Mouse (Mus musculus) midbrain, embryonic 13.5 days (tissue): ENCODE results near the gene Ppp1r9b. TPM values are rescaled to one million over a fixed set of nuclear protein-coding genes. Genes with fewer than 3 reads are reported as not detected.
"Not testable (repeated sequence)": the region's sequence is repeated elsewhere in the genome, so short reads cannot be mapped to it uniquely, and the experiment has no call there.

Experiments
- ATAC-seq: fragments of 200-750 bp; cut with Nextera tagmentation; 2 replicates; pipeline ENCODE4 v1.8.0; 2017; ENCODE audit warnings: mild to moderate bottlenecking, moderate TSS enrichment, moderate library complexity
- H3K27ac ChIP-seq: fragments of 300-500 bp; sonication (generic); 2 replicates; pipeline ENCODE4 v1.5.1; 2015; ENCODE audit warnings: inconsistent platforms, mild to moderate bottlenecking, moderate library complexity
- H3K27me3 ChIP-seq: fragments of 300-500 bp; sonication (generic); 2 replicates; pipeline ENCODE4 v1.6.1; 2015; ENCODE audit warnings: mild to moderate bottlenecking, inconsistent platforms
- H3K36me3 ChIP-seq: fragments of 300-500 bp; sonication (generic); 2 replicates; pipeline ENCODE4 v1.6.1; 2015; ENCODE audit warnings: mild to moderate bottlenecking, inconsistent platforms
- H3K4me1 ChIP-seq: fragments of 300-500 bp; sonication (generic); replicated peaks from 2 replicates; pipeline ENCODE4 v1.6.1; 2015; ENCODE audit warnings: inconsistent platforms
- H3K4me2 ChIP-seq: fragments of 300-500 bp; sonication (generic); replicated peaks from 2 replicates; pipeline ENCODE4 v1.6.1; 2015; ENCODE audit warnings: moderate library complexity, mild to moderate bottlenecking, inconsistent platforms
- H3K4me3 ChIP-seq: fragments of 300-500 bp; sonication (generic); replicated peaks from 2 replicates; pipeline ENCODE4 v1.5.1; 2015; ENCODE audit warnings: mild to moderate bottlenecking, inconsistent platforms
- H3K9ac ChIP-seq: fragments of 300-500 bp; sonication (generic); replicated peaks from 2 replicates; pipeline ENCODE4 v1.6.1; 2015; ENCODE audit warnings: mild to moderate bottlenecking, inconsistent platforms
- H3K9me3 ChIP-seq: fragments of 300-500 bp; sonication (generic); 2 replicates; pipeline ENCODE4 v1.6.1; 2016; ENCODE audit warnings: mild to moderate bottlenecking, inconsistent platforms
- WGBS: fragments of 180-500 bp; shearing (Covaris S2); methylation state at CpG from one replicate; pipeline ENCODE4 v1.1.7; 2015; 5-methylcytosine and 5-hydroxymethylcytosine counted together
- polyA plus RNA-seq: library from polyadenylated mRNA; unstranded; fragments of >200 nt; fragmentation: Nextera tagmentation; extraction: Ambion mirVana; gene quantifications from 2 replicates; pipeline ENCODE4 v1.2.1, GENCODE M21; 2015

Ppp1r9b gene
- polyA plus RNA-seq, 1 experiment from 2014 or later, result 17.8 TPM

GRCm38 (mm10) chr11:94962534-94963101, 28.2 kb upstream of the Ppp1r9b start:
- Histone ChIP-seq H3K9ac (no peak overlapping the region), H3K4me1 (peaks cover 7% of the 10 kb centered on the region), H3K4me3 (no peak overlapping the region), H3K9me3 (no peaks in the 10 kb centered on the region), H3K27ac (no peak overlapping the region), H3K4me2 (no peak overlapping the region), H3K36me3 (no peaks in the 10 kb centered on the region), H3K27me3 (no peaks in the 10 kb centered on the region)
- WGBS, result 81% methylated on average over 5 of the region's 5 CpGs
- ATAC-seq, result no peak

GRCm38 (mm10) chr11:94967419-94967818, 23.4 kb upstream of the Ppp1r9b start, which contains the start of gene Hils1:
Hils1 (plus strand) TSS chr11:94967593.
- no peaks in the 10 kb centered on the region for H3K36me3 ChIP-seq
- ATAC-seq, result no peak
- no peak within 1 kb of the TSS for H3K4me3 ChIP-seq
- H3K4me1 ChIP-seq, result peaks cover 7% of the 10 kb centered on the region
- H3K9me3 ChIP-seq, result no peaks in the 10 kb centered on the region
- H3K27ac ChIP-seq, result no peak within 1 kb of the TSS
- no peak within 1 kb of the TSS for H3K9ac ChIP-seq
- no peaks in the 10 kb centered on the region for H3K27me3 ChIP-seq
- H3K4me2 ChIP-seq, result no peak within 1 kb of the TSS
- WGBS, result 55% methylated on average over 4 of the region's 4 CpGs

GRCm38 (mm10) chr11:94968187-94968586, 22.6 kb upstream of the Ppp1r9b start:
- Histone ChIP-seq H3K4me1 (peaks cover 10% of the 10 kb centered on the region), H3K27ac (no peak overlapping the region), H3K36me3 (no peaks in the 10 kb centered on the region), H3K27me3 (no peaks in the 10 kb centered on the region), H3K9me3 (no peaks in the 10 kb centered on the region), H3K4me3 (no peak overlapping the region), H3K4me2 (no peak overlapping the region), H3K9ac (no peak overlapping the region)
- 83% methylated on average over 7 of the region's 7 CpGs for WGBS
- no peak for ATAC-seq

GRCm38 (mm10) chr11:94969709-94970108, 21.1 kb upstream of the Ppp1r9b start:
- not testable (repeated sequence) for H3K27me3 ChIP-seq, H3K9me3 ChIP-seq
- 95% methylated on average over 4 of the region's 4 CpGs for WGBS

GRCm38 (mm10) chr11:94970210-94970943, 20.5 kb upstream of the Ppp1r9b start:
- Histone ChIP-seq H3K4me1 (peaks cover 12% of the 10 kb centered on the region), H3K4me3 (no peak overlapping the region), H3K27me3 (no peaks in the 10 kb centered on the region), H3K4me2 (no peak overlapping the region), H3K9ac (no peak overlapping the region), H3K36me3 (no peaks in the 10 kb centered on the region), H3K27ac (no peak overlapping the region), H3K9me3 (no peaks in the 10 kb centered on the region)
- 64% methylated on average over 15 of the region's 15 CpGs for WGBS
- peak; percentile 43; the same call in 1 of the 2 replicates for ATAC-seq

More at GRCm38 (mm10) chr11:94969709-94970108, 21.1 kb upstream of the Ppp1r9b start:
- H3K9ac ChIP-seq, H3K4me3 ChIP-seq, H3K36me3 ChIP-seq, H3K27ac ChIP-seq, H3K4me2 ChIP-seq, ATAC-seq: not testable (repeated sequence)
- peaks cover 12% of the 10 kb centered on the region for H3K4me1 ChIP-seq

GRCm38 (mm10) chr11:94971895-94972615, 18.8 kb upstream of the Ppp1r9b start:
- 0 out of 2 replicates have a peak, but pooled peaks have one; percentile 25 for ATAC-seq
- Histone ChIP-seq H3K27ac (no peak overlapping the region), H3K4me3 (no peak overlapping the region)

GRCm38 (mm10) chr11:94972887-94973286, 17.9 kb upstream of the Ppp1r9b start:
- H3K9me3 ChIP-seq, result no peaks in the 10 kb centered on the region
- peaks cover 13% of the 10 kb centered on the region for H3K4me1 ChIP-seq
- 58% methylated on average over 5 of the region's 5 CpGs for WGBS
- H3K27me3 ChIP-seq, result no peaks in the 10 kb centered on the region
- no peak overlapping the region for H3K27ac ChIP-seq
- H3K4me3 ChIP-seq, result no peak overlapping the region
- H3K36me3 ChIP-seq, result no peaks in the 10 kb centered on the region
- no peak overlapping the region for H3K4me2 ChIP-seq
- ATAC-seq, result no peak
- H3K9ac ChIP-seq, result no peak overlapping the region

More at GRCm38 (mm10) chr11:94971895-94972615, 18.8 kb upstream of the Ppp1r9b start:
- Histone ChIP-seq H3K9me3 (no peaks in the 10 kb centered on the region), H3K36me3 (no peaks in the 10 kb centered on the region), H3K4me2 (no peak overlapping the region), H3K9ac (no peak overlapping the region), H3K4me1 (peaks cover 12% of the 10 kb centered on the region), H3K27me3 (no peaks in the 10 kb centered on the region)
- 67% methylated on average over 16 of the region's 16 CpGs for WGBS

- WGBS, result 37% methylated on average over 4 of the region's 4 CpGs
Observed at GRCm38 (mm10) chr11:94973313-94973712, 17.5 kb upstream of the Ppp1r9b start.

GRCm38 (mm10) chr11:94974951-94975350, 15.9 kb upstream of the Ppp1r9b start:
- ATAC-seq, result no peak

More at GRCm38 (mm10) chr11:94973313-94973712, 17.5 kb upstream of the Ppp1r9b start:
- Histone ChIP-seq H3K4me2 (no peak overlapping the region), H3K27ac (no peak overlapping the region), H3K4me1 (peaks cover 18% of the 10 kb centered on the region), H3K27me3 (no peaks in the 10 kb centered on the region), H3K36me3 (no peaks in the 10 kb centered on the region), H3K9me3 (no peaks in the 10 kb centered on the region), H3K9ac (no peak overlapping the region), H3K4me3 (no peak overlapping the region)
- ATAC-seq, result no peak

GRCm38 (mm10) chr11:94976199-94976598, 14.6 kb upstream of the Ppp1r9b start, which contains the start of gene Sgca:
Sgca (minus strand) TSS chr11:94976327.
- 75% methylated on average over 5 of the region's 5 CpGs for WGBS

More at GRCm38 (mm10) chr11:94974951-94975350, 15.9 kb upstream of the Ppp1r9b start:
- 84% methylated on average over 2 of the region's 2 CpGs for WGBS
- Histone ChIP-seq H3K9ac (no peak overlapping the region), H3K9me3 (no peaks in the 10 kb centered on the region), H3K27me3 (no peaks in the 10 kb centered on the region), H3K4me3 (no peak overlapping the region), H3K4me2 (no peak overlapping the region), H3K4me1 (peaks cover 25% of the 10 kb centered on the region), H3K27ac (no peak overlapping the region), H3K36me3 (no peaks in the 10 kb centered on the region)

GRCm38 (mm10) chr11:94978178-94978915, 12.5 kb upstream of the Ppp1r9b start:
- Histone ChIP-seq H3K27ac (peak overlapping the region; percentile 88), H3K4me2 (peak overlapping the region; percentile 44), H3K4me3 (peak overlapping the region; percentile 12), H3K27me3 (no peaks in the 10 kb centered on the region), H3K4me1 (peaks cover 14% of the 10 kb centered on the region), H3K9me3 (no peaks in the 10 kb centered on the region), H3K9ac (peak overlapping the region; percentile 53), H3K36me3 (no peaks in the 10 kb centered on the region)
- peak; percentile 66 for ATAC-seq
- 39% methylated on average over 9 of the region's 9 CpGs for WGBS

More at GRCm38 (mm10) chr11:94976199-94976598, 14.6 kb upstream of the Ppp1r9b start, which contains the start of gene Sgca:
- H3K9ac ChIP-seq, result no peak within 1 kb of the TSS
- no peaks in the 10 kb centered on the region for H3K9me3 ChIP-seq
- no peak within 1 kb of the TSS for H3K4me2 ChIP-seq
- peaks cover 25% of the 10 kb centered on the region for H3K4me1 ChIP-seq
- no peak within 1 kb of the TSS for H3K27ac ChIP-seq
- ATAC-seq, result no peak
- no peaks in the 10 kb centered on the region for H3K27me3 ChIP-seq
- no peak within 1 kb of the TSS for H3K4me3 ChIP-seq
- no peaks in the 10 kb centered on the region for H3K36me3 ChIP-seq
